Mouse (Mus musculus): Measurements from ENCODE around the gene Pcnt.

Pcnt gene

DNA sequence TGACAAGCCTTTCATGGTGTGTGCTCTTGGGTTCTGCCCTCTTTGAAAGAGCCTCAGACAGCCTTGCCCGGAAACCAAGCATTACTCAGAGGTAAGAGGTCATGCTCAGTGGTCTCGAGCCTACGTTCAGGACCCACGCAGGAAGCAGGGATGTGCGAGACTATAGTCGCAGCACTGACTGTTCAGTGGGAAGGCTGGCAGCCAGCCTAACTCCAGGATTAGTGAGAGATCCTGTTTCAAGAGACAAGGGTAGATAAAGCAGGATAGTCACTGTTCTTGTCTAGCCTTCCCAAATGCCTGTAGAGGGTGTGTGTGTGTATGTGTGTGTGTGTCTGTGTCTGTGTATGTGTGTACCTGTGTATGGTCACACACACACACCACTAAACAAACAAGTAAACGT, 126.4 kb downstream of the Pcnt start:
- no peak for DNase-seq (ENCODE audit: low read depth, low spot score)

DNA sequence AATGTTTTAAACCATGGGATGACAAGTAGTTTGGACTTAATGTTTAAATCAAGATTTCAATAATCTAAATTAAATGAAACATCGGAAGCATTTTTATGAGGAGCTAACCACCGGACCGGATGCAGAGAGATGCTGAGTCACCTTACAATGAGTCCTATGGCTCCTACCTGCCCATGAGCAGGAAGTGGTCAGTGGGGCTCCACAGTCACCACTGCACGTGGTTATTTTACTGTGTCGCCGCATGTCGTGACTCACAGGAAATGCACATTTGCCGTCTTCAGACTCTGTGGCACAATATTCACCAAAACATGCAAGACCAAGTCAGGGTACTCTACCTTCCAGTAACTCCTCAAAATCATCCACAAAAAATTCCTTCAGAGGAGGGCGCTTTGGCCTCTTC, 135.8 kb downstream of the Pcnt start:
- no peak for DNase-seq (ENCODE audit: low read depth, low spot score)
